Mouse (Mus musculus): ENCODE measurements around the gene Ccdc141. TPM values are rescaled to one million over a fixed set of nuclear protein-coding genes. Genes with fewer than 3 reads are reported as not detected.
A peak's percentile ranks its signal among the peaks of the same experiment; 100 is the strongest.

Gene Ccdc141
- total RNA-seq, 2 experiments from 2014 or later = 228 to 229 TPM

- DNase-seq = no peak
These were observed 3.4 kb upstream of the Ccdc141 start for GRCm38 (mm10) chr2:77173821-77174220.

- no peak for DNase-seq
These were observed 2.9 kb upstream of the Ccdc141 start for GRCm38 (mm10) chr2:77173366-77173765.

DNA sequence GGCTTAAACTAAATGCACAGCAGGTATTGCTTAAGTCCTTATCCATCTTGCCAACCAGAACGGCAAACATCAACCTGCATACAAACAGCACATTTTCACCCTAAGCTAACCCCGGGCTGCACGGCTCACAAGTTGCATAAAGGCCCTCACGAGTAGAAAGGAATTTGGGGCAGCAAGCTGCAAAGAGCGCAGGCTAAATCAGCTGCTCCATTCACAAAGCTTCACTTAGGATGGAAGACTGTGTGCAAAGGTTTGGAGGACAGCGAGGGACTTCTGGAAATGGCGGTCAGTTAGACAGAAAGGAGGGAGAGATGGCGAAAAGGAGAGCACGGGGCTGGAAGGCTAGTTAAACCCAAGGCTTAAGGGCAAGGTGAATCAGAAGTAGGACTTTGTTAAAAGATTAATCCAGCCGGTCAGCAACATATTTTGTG, 1.8 kb upstream of the Ccdc141 start:
- DNase-seq = no peak

GRCm38 (mm10) chr2:77171444-77172240, 1.2 kb upstream of the Ccdc141 start:
- DNase-seq = peak; percentile 40

- DNase-seq = peak; percentile 68
These were observed 362 bp downstream of the Ccdc141 start for GRCm38 (mm10) chr2:77169916-77170632.

DNA sequence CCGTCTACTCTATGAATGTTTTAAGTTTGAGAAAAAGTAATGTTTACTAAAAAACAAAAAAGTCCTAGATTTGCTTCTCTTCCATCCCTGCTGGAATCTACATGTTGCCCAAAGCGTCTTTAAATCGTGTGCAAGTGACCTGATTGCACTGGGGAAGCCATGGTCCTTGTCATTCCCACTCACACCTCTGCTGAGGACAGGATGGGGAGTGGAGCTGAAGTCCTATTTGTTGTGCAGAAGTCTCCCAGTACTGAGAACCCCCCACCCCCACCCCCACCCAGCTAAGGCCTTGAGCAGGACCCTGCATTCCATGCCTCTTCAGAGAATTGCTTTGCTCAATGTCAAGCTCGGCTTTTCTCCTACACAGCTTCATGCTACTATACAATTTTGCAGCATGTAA, 1.2 kb downstream of the Ccdc141 start:
- DNase-seq = no peak

- no peak for DNase-seq
These were observed 1.7 kb downstream of the Ccdc141 start for GRCm38 (mm10) chr2:77168781-77169180.

- DNase-seq = no peak
These were observed 2.3 kb downstream of the Ccdc141 start for GRCm38 (mm10) chr2:77168081-77168685.

- no peak for DNase-seq
These were observed 4.1 kb downstream of the Ccdc141 start for GRCm38 (mm10) chr2:77166366-77166765.

DNA sequence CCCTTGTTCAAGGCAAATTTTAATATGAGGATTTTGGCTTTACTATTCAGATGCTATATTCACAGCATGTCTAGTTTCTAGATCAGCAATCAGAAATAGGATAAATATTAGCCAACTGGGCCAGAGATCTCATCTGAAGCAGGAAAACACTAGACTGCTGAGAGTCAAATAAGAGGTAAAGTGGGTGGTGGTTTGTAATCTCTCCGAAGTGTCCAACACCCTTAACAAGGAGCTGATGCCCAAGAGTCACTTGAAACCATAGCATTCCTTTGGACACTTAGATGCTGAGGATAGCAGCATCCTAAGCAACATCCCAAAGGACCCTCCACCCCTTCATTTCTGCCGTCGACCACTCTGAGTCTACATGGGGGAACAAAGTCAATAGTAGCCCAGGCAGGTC, 5.8 kb downstream of the Ccdc141 start:
- no peak for DNase-seq

GRCm38 (mm10) chr2:77163381-77163780, 7.1 kb downstream of the Ccdc141 start:
- no peak for DNase-seq

GRCm38 (mm10) chr2:77162135-77162534, 8.3 kb downstream of the Ccdc141 start:
- DNase-seq = no peak

- no peak for DNase-seq
These were observed 12.9 kb downstream of the Ccdc141 start for GRCm38 (mm10) chr2:77157546-77157945.

- no peak for DNase-seq
These were observed 16.4 kb downstream of the Ccdc141 start for GRCm38 (mm10) chr2:77154080-77154479.

- no peak for DNase-seq
These were observed 19.2 kb downstream of the Ccdc141 start for GRCm38 (mm10) chr2:77151255-77151654.

- DNase-seq = no peak
These were observed 20.9 kb downstream of the Ccdc141 start for GRCm38 (mm10) chr2:77149576-77149975.

- no peak for DNase-seq
These were observed 22.2 kb downstream of the Ccdc141 start for GRCm38 (mm10) chr2:77148215-77148614.

GRCm38 (mm10) chr2:77146968-77147367, 23.5 kb downstream of the Ccdc141 start:
- DNase-seq = no peak

DNA sequence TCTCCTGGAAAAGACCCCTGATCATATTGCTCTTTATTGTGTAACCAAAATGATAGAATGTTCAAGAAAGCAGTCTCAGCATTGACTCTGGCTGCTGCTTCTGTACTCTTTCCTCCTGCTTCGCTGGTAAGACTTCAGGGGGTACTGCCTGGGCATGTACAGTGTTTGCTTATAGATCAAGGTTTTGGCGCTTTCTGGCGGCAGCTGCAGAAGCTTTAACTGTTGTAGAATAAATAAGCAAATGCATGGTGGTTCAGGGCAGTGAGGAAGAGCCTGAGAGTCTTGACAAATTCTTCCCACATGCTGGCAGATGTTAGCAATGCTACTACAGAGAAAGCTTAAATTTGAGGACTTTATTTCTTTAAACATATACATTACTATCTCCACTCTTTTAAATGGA, 24.1 kb downstream of the Ccdc141 start:
- DNase-seq = no peak

DNA sequence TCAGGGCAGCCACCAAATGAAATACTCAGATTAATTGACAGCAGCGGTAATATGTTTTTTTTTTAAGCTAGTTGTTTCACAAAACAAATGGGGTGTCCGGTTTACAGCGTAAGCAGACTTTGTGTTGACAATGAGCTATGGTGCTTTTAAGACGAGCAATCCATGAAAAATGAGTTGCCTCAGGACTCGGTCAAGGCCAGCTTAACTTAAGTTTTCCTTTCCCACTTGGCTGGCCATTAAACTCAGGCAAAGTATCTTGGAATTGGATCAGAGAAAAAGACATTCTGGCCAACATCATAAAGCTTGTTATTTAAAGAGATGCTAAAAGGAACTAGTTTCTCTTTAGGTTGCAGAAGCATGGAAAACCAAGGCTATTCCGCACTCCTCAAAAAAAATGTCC, 26.9 kb downstream of the Ccdc141 start:
- no peak for DNase-seq

GRCm38 (mm10) chr2:77138879-77139278, 31.6 kb downstream of the Ccdc141 start:
- DNase-seq = no peak

DNA sequence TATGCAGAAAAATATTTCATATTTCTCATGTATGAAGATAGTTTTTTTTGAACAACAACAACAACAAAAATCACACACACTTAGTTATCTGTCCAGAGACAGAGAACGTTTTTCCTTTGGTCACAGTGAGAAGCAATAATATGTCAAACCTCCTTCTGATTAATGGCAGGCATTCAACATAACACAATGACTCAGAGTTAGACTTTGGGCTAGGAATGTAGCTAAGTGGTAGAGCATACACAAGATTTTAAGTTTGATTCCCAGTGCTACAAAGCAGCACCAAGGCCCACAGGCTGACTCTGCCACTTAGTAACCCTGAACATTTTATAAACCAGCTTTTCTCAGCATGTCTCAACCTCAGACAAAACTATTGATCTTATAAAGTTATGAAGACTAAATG, 35.5 kb downstream of the Ccdc141 start:
- no peak for DNase-seq

DNA sequence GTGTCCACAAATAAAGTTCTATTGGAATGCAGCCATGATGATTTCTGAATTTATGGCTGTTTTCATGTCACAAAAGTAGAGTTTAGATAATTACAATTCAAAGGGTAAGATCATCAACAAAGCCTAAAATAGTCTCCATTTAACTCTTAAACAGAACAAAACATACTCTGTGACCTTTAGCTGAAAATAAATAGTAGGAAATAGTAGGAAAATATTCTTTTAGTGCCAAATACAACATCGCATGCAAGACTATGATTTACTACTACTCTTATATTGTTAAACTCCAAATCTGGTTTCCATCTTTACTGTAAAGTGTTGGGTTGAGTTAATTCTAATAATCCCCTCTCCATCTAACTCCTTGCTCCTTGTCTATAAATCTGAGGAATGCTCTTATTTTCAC, 37.0 kb downstream of the Ccdc141 start:
- DNase-seq = no peak

DNA sequence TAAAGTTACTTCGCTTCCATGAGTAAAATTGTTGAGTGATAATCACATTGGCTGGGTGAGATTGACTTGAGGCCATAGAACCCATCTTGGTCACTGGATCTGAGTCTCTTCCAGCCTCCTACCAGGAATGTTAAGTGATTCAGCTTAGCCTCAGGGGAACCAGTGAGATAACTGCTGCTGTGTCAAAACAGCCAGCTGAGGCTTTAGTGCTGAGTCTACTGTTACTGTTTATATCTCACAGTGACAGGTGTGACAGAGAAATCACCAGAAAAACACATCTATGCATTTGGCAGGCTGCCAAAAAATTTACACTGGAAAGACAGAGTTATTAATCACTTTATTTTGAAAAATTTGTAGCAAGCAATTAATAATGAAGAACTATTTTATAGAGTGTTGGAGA, 43.5 kb downstream of the Ccdc141 start:
- DNase-seq = peak; percentile 15

Data from heart, postnatal 4 days (tissue).